Mouse (Mus musculus): ENCODE data around the gene Cxcr4. TPM values are rescaled to one million over a fixed set of nuclear protein-coding genes. Genes with fewer than 3 reads are reported as not detected.

Cxcr4 gene
- total and polyA plus RNA-seq, 3 experiments: 4.2 to 11.2 TPM; not detected in 1

GRCm38 (mm10) chr1:128590816-128591720 lies 1.0 kb downstream of the Cxcr4 start (continued):
- TF ChIP-seq CHD2 (IDR thresholded peaks at IDR 0.05; ENCODE audit: low read length): no peak
- TF ChIP-seq ELF1 (IDR thresholded peaks at IDR 0.05; ENCODE audit: low read depth, low read length): peak; percentile 43; the same call in 1 of the 2 replicates
- no peak for TF ChIP-seq GATA1 (IDR thresholded peaks at IDR 0.05; ENCODE audit: low read depth, low read length)
- TF ChIP-seq MEF2A (IDR thresholded peaks at IDR 0.05; ENCODE audit: extremely low read depth, insufficient replicate concordance, low read depth, low read length, poor library complexity, severe bottlenecking): no peak

GRCm38 (mm10) chr1:128590011-128590410 lies 2.1 kb downstream of the Cxcr4 start:
- H3K4me1 ChIP-seq (ENCODE audit: control insufficient read depth in 1 of 2, insufficient read depth in 2 of 2, low read length in 2 of 2): 0 out of 4 replicates have a peak, but pooled peaks cover 0 to 4% of the 10 kb centered on the region in 2 experiments

GRCm38 (mm10) chr1:128589488-128589887 lies 2.6 kb downstream of the Cxcr4 start:
- H3K4me1 ChIP-seq (ENCODE audit: control insufficient read depth in 1 of 2, insufficient read depth in 2 of 2, low read length in 2 of 2): 0 out of 4 replicates have a peak, but pooled peaks cover 0 to 4% of the 10 kb centered on the region in 2 experiments
- DNase-seq (ENCODE audit: low read depth, low spot score): no peak
- H3K27ac ChIP-seq (ENCODE audit: control insufficient read depth, low read depth, low read length): no peak overlapping the region
- no peak overlapping the region for H3K4me3 ChIP-seq (ENCODE audit: control insufficient read depth in 1 of 2, insufficient read depth in 1 of 2, low read depth in 2 of 2, low read length in 2 of 2)
- H3K9me3 ChIP-seq (replicated peaks; ENCODE audit: insufficient read depth, low read length): no peaks in the 10 kb centered on the region
- peaks cover 5% of the 10 kb centered on the region; the same call in 1 of the 2 replicates for H3K79me2 ChIP-seq (ENCODE audit: control insufficient read depth, insufficient read depth, low read length, poor library complexity)
- no peak for TF ChIP-seq TBP (IDR thresholded peaks at IDR 0.05; ENCODE audit: low read depth, low read length)
- TF ChIP-seq GABPA (IDR thresholded peaks at IDR 0.05; ENCODE audit: low read depth, low read length): no peak
- no peak for TF ChIP-seq MXI1 (IDR thresholded peaks at IDR 0.05; ENCODE audit: low read depth, low read length)
- no peak for TF ChIP-seq TCF12 (IDR thresholded peaks at IDR 0.05; ENCODE audit: low read depth, low read length)
- TF ChIP-seq SMC3 (IDR thresholded peaks at IDR 0.05; ENCODE audit: low read depth, low read length): no peak
- no peak for TF ChIP-seq TAL1 (IDR thresholded peaks at IDR 0.05; ENCODE audit: low read length)
- H3K9ac ChIP-seq (ENCODE audit: control insufficient read depth, low read depth, low read length, poor library complexity, severe bottlenecking): no peak overlapping the region
- H3K27me3 ChIP-seq (ENCODE audit: control insufficient read depth in 1 of 2, insufficient read depth in 2 of 2, low read length in 2 of 2): no peaks in the 10 kb centered on the region
- H3K36me3 ChIP-seq (ENCODE audit: control insufficient read depth in 1 of 2, insufficient read depth in 2 of 2, low read length in 2 of 2): no peaks in the 10 kb centered on the region

More at GRCm38 (mm10) chr1:128590011-128590410, 2.1 kb downstream of the Cxcr4 start:
- Histone ChIP-seq H3K4me3 (ENCODE audit: control insufficient read depth in 1 of 2, insufficient read depth in 1 of 2, low read depth in 2 of 2, low read length in 2 of 2) (peak overlapping the region in 1 of 2 experiments; percentile 93; a peak in 1 of 4 replicates), H3K9ac (ENCODE audit: control insufficient read depth, low read depth, low read length, poor library complexity, severe bottlenecking) (no peak overlapping the region), H3K79me2 (ENCODE audit: control insufficient read depth, insufficient read depth, low read length, poor library complexity) (peaks cover 5% of the 10 kb centered on the region; the same call in 1 of the 2 replicates), H3K9me3 (replicated peaks; ENCODE audit: insufficient read depth, low read length) (no peaks in the 10 kb centered on the region), H3K27me3 (ENCODE audit: control insufficient read depth in 1 of 2, insufficient read depth in 2 of 2, low read length in 2 of 2) (no peaks in the 10 kb centered on the region), H3K36me3 (ENCODE audit: control insufficient read depth in 1 of 2, insufficient read depth in 2 of 2, low read length in 2 of 2) (no peaks in the 10 kb centered on the region), H3K27ac (ENCODE audit: control insufficient read depth, low read depth, low read length) (no peak overlapping the region)
- no peak for DNase-seq (ENCODE audit: low read depth, low spot score)
- TF ChIP-seq POLR2AphosphoS5 (IDR thresholded peaks at IDR 0.05; ENCODE audit: borderline replicate concordance, low read depth, low read length): no peak
- TF ChIP-seq UBTF (IDR thresholded peaks at IDR 0.05; ENCODE audit: borderline replicate concordance, insufficient read depth, low read depth, low read length): no peak
- TF ChIP-seq TCF12 (IDR thresholded peaks at IDR 0.05; ENCODE audit: low read depth, low read length): no peak
- no peak for TF ChIP-seq SMC3 (IDR thresholded peaks at IDR 0.05; ENCODE audit: low read depth, low read length)
- TF ChIP-seq USF2 (IDR thresholded peaks at IDR 0.05; ENCODE audit: borderline replicate concordance in 1 of 2, insufficient read depth in 1 of 2, low read depth in 1 of 2, low read length in 2 of 2): no peak
- no peak for TF ChIP-seq ZNF384 (IDR thresholded peaks at IDR 0.05; ENCODE audit: low read depth, low read length)
- no peak for TF ChIP-seq ETS1 (IDR thresholded peaks at IDR 0.05; ENCODE audit: low read depth, low read length)
- TF ChIP-seq NELFE (IDR thresholded peaks at IDR 0.05; ENCODE audit: low read depth, low read length): no peak
- TF ChIP-seq MYB (IDR thresholded peaks at IDR 0.05; ENCODE audit: low read depth, low read length): no peak
- no peak for TF ChIP-seq E2F4 (IDR thresholded peaks at IDR 0.05; ENCODE audit: borderline replicate concordance, low read depth, low read length)
- no peak for TF ChIP-seq HCFC1 (IDR thresholded peaks at IDR 0.05; ENCODE audit: low read depth, low read length)
- no peak for TF ChIP-seq RCOR1 (IDR thresholded peaks at IDR 0.05; ENCODE audit: low read depth, low read length)

Data from MEL (cell line).